Mouse (Mus musculus) left cerebral cortex, postnatal 10 days (tissue): ENCODE measurements at regions not wholly inside any gene's neighbourhood (a gene's known extent, or its start where the extent isn't known, plus 50 kb on each side); places are given as distances from the start of the nearest gene placed in this dataset.

Experiments used
- DNase-seq, 2 experiments: peaks; one replicate each; pipeline ENCODE4 v3.0.0; 2021 to 2022; ENCODE audit warnings: low spot score in 2 of 2, mixed read lengths in 1 of 2; ENCODE audit errors: extremely low spot score in 1 of 2
- intact Hi-C: fragments of 180-260 bp; cut with DNase I; formaldehyde crosslinking; loops from one replicate; pipeline ENCODE4 v1.15.1; 2025

- intact Hi-C loops, result no loop called here
- peak in 1 of 2 experiments; percentile 0 for DNase-seq
These were observed 158.5 kb upstream of the 4930595M18Rik start for GRCm38 (mm10) chrX:81616397-81616796.
